Mouse (Mus musculus) heart, postnatal 0 days (tissue): ENCODE data around the gene Zfand3. TPM values are rescaled to one million over a fixed set of nuclear protein-coding genes. Genes with fewer than 3 reads are reported as not detected.
A peak's percentile ranks its signal among the peaks of the same experiment; 100 is the strongest.

Source experiments
- ATAC-seq: fragments of 200-750 bp; cut with Nextera tagmentation; 2 replicates; pipeline ENCODE4 v1.8.0; 2017; ENCODE audit warnings: low read depth, moderate number of reproducible peaks, moderate library complexity; ENCODE audit not compliant: insufficient read depth
- DNase-seq: peaks from one replicate; pipeline ENCODE4 v3.0.0-alpha.2; 2016; ENCODE audit warnings: low spot score
- H3K27ac ChIP-seq: fragments of 300-500 bp; sonication (generic); 2 replicates; pipeline ENCODE4 v1.5.1; 2014; ENCODE audit warnings: low read depth, mild to moderate bottlenecking
- H3K27me3 ChIP-seq: fragments of 300-500 bp; sonication (generic); 2 replicates; pipeline ENCODE4 v1.6.1; 2014; ENCODE audit warnings: low read length, mixed read lengths; ENCODE audit not compliant: control insufficient read depth, insufficient read depth
- H3K36me3 ChIP-seq: fragments of 300-500 bp; sonication (generic); replicated peaks from 2 replicates; pipeline ENCODE4 v1.6.1; 2014; ENCODE audit warnings: low read length, mixed read lengths; ENCODE audit not compliant: control insufficient read depth, insufficient read depth
- H3K4me1 ChIP-seq: fragments of 300-500 bp; sonication (generic); 2 replicates; pipeline ENCODE4 v1.6.1; 2014; ENCODE audit warnings: antibody characterized with exemption; ENCODE audit not compliant: control insufficient read depth, insufficient read depth
- H3K4me2 ChIP-seq: fragments of 300-500 bp; sonication (generic); 2 replicates; pipeline ENCODE4 v1.6.1; 2014; ENCODE audit warnings: low read depth, mild to moderate bottlenecking, low read length, moderate library complexity
- H3K4me3 ChIP-seq: fragments of 300-500 bp; sonication (generic); 2 replicates; pipeline ENCODE4 v1.5.1; 2014; ENCODE audit warnings: low read depth, low read length
- H3K9ac ChIP-seq: fragments of 300-500 bp; sonication (generic); replicated peaks from 2 replicates; pipeline ENCODE4 v1.6.1; 2014; ENCODE audit warnings: low read depth, low read length, mixed read lengths
- H3K9me3 ChIP-seq: fragments of 300-500 bp; sonication (generic); replicated peaks from 2 replicates; pipeline ENCODE4 v1.6.1; 2016; ENCODE audit warnings: low read length; ENCODE audit not compliant: control insufficient read depth
- CTCF ChIP-seq: IDR thresholded peaks from 2 replicates; pipeline ENCODE4 v1.5.1; 2016; ENCODE audit warnings: antibody characterized with exemption, control low read depth, low read depth
- EP300 ChIP-seq: IDR thresholded peaks from 2 replicates; pipeline ENCODE4 v1.6.1; 2016; ENCODE audit warnings: antibody characterized with exemption, low read depth
- WGBS: fragments of 180-500 bp; shearing (Covaris S2); extraction: QIAGEN DNeasy Blood & Tissue Kit; methylation state at CpG from one replicate; pipeline ENCODE4 v1.1.7; 2014; 5-methylcytosine and 5-hydroxymethylcytosine counted together
- polyA plus RNA-seq: library from polyadenylated mRNA; unstranded; fragments of >200 nt; fragmentation: Nextera tagmentation; extraction: Ambion mirVana; gene quantifications from 2 replicates; pipeline ENCODE4 v1.2.1, GENCODE M21; 2015
- total RNA-seq: library from RNA; depleted of rRNA; stranded (reverse); fragments of >200 nt; gene quantifications from 2 replicates; pipeline ENCODE4 v1.2.3, GENCODE M21; 2014; ENCODE audit warnings: low replicate concordance

Zfand3 gene
- total and polyA plus RNA-seq, 2 experiments from 2014 or later, result 49.0 to 131 TPM

GRCm38 (mm10) chr17:30145596-30146149 is 141.1 kb downstream of the Zfand3 start:
- 49% methylated on average over 10 of the region's 10 CpGs for WGBS
- no peak overlapping the region for H3K4me3 ChIP-seq
- H3K9ac ChIP-seq, result no peak overlapping the region
- H3K27ac ChIP-seq, result peak overlapping the region; percentile 92; the same call in 1 of the 2 replicates
- no peak for TF ChIP-seq EP300
- peak; percentile 30; the same call in 1 of the 2 replicates for TF ChIP-seq CTCF
- no peak overlapping the region for H3K4me2 ChIP-seq
- peak; percentile 78 for DNase-seq
- no peaks in the 10 kb centered on the region for H3K9me3 ChIP-seq
- H3K4me1 ChIP-seq, result peaks cover 45% of the 10 kb centered on the region
- H3K27me3 ChIP-seq, result no peaks in the 10 kb centered on the region
- H3K36me3 ChIP-seq, result no peaks in the 10 kb centered on the region
- ATAC-seq, result no peak

GRCm38 (mm10) chr17:30146555-30146954 is 142.0 kb downstream of the Zfand3 start:
- ATAC-seq, result peak; percentile 42; the same call in 1 of the 2 replicates
- 32% methylated on average over 7 of the region's 7 CpGs for WGBS
- H3K4me1 ChIP-seq, result peaks cover 45% of the 10 kb centered on the region
- TF ChIP-seq EP300 (no peak), CTCF (no peak)
- no peak overlapping the region for H3K4me3 ChIP-seq
- H3K27ac ChIP-seq, result peak overlapping the region; percentile 92
- no peaks in the 10 kb centered on the region for H3K27me3 ChIP-seq
- no peaks in the 10 kb centered on the region for H3K9me3 ChIP-seq
- no peaks in the 10 kb centered on the region for H3K36me3 ChIP-seq
- 0 out of 2 replicates have a peak overlapping the region, but pooled peaks have one; percentile 13 for H3K4me2 ChIP-seq
- peak; percentile 50 for DNase-seq
- H3K9ac ChIP-seq, result no peak overlapping the region

GRCm38 (mm10) chr17:30147897-30148296 is 143.4 kb downstream of the Zfand3 start:
- H3K4me2 ChIP-seq, result no peak overlapping the region
- ATAC-seq (peak; percentile 68; the same call in 1 of the 2 replicates), DNase-seq (peak; percentile 54)
- H3K4me3 ChIP-seq, result no peak overlapping the region
- no peaks in the 10 kb centered on the region for H3K27me3 ChIP-seq
- H3K27ac ChIP-seq, result peak overlapping the region; percentile 92
- H3K9me3 ChIP-seq, result no peaks in the 10 kb centered on the region
- no peak for TF ChIP-seq EP300
- no peak for TF ChIP-seq CTCF
- WGBS, result 23% methylated on average over 1 of the region's 1 CpGs
- H3K36me3 ChIP-seq, result no peaks in the 10 kb centered on the region
- peaks cover 54% of the 10 kb centered on the region for H3K4me1 ChIP-seq
- no peak overlapping the region for H3K9ac ChIP-seq

- 30% methylated on average over 6 of the region's 6 CpGs for WGBS
- Histone ChIP-seq H3K4me2 (no peak overlapping the region), H3K27ac (peak overlapping the region; percentile 92), H3K9ac (no peak overlapping the region), H3K9me3 (no peaks in the 10 kb centered on the region), H3K27me3 (no peaks in the 10 kb centered on the region), H3K36me3 (no peaks in the 10 kb centered on the region), H3K4me3 (no peak overlapping the region), H3K4me1 (peaks cover 54% of the 10 kb centered on the region)
- TF ChIP-seq EP300 (no peak), CTCF (no peak)
- DNase-seq (no peak), ATAC-seq (peak; percentile 32; the same call in 1 of the 2 replicates)
These were observed 143.8 kb downstream of the Zfand3 start for GRCm38 (mm10) chr17:30148320-30148719.

GRCm38 (mm10) chr17:30149911-30150310 is 145.4 kb downstream of the Zfand3 start:
- H3K9ac ChIP-seq, result no peak overlapping the region
- no peak overlapping the region for H3K27ac ChIP-seq
- DNase-seq, result no peak
- ATAC-seq, result no peak
- H3K4me1 ChIP-seq, result peaks cover 51% of the 10 kb centered on the region
- no peaks in the 10 kb centered on the region for H3K36me3 ChIP-seq
- no peaks in the 10 kb centered on the region for H3K27me3 ChIP-seq
- H3K9me3 ChIP-seq, result no peaks in the 10 kb centered on the region
- H3K4me2 ChIP-seq, result no peak overlapping the region
- H3K4me3 ChIP-seq, result no peak overlapping the region
- TF ChIP-seq EP300 (no peak), CTCF (no peak)
- 84% methylated on average over 6 of the region's 6 CpGs for WGBS

GRCm38 (mm10) chr17:30154144-30154543 is 149.6 kb downstream of the Zfand3 start:
- Histone ChIP-seq H3K9ac (no peak overlapping the region), H3K4me2 (no peak overlapping the region), H3K4me1 (peaks cover 27% of the 10 kb centered on the region), H3K27ac (no peak overlapping the region), H3K9me3 (no peaks in the 10 kb centered on the region), H3K36me3 (no peaks in the 10 kb centered on the region), H3K4me3 (no peak overlapping the region), H3K27me3 (no peaks in the 10 kb centered on the region)
- no peak for TF ChIP-seq CTCF
- ATAC-seq (no peak), DNase-seq (no peak)
- WGBS, result 65% methylated on average over 4 of the region's 4 CpGs
